Mouse (Mus musculus) spleen, postnatal 14 days (tissue): ENCODE measurements around the gene Anxa1.

Experiments
- DNase-seq, 2 experiments: peaks; one replicate each; pipeline ENCODE4 v3.0.0; 2021 to 2022; ENCODE audit warnings: low spot score in 2 of 2

Anxa1 gene

GRCm38 (mm10) chr19:20390455-20390994, at the start of gene Anxa1:
Gene Anxa1, minus strand, starts transcription at chr19:20390944.
- no peak for DNase-seq

- DNase-seq = no peak
These were observed 46.3 kb upstream of the Anxa1 start for GRCm38 (mm10) chr19:20437043-20437442.

- DNase-seq = peak in 1 of 2 experiments; percentile 40
These were observed 43.8 kb upstream of the Anxa1 start for GRCm38 (mm10) chr19:20434541-20434940.

DNA sequence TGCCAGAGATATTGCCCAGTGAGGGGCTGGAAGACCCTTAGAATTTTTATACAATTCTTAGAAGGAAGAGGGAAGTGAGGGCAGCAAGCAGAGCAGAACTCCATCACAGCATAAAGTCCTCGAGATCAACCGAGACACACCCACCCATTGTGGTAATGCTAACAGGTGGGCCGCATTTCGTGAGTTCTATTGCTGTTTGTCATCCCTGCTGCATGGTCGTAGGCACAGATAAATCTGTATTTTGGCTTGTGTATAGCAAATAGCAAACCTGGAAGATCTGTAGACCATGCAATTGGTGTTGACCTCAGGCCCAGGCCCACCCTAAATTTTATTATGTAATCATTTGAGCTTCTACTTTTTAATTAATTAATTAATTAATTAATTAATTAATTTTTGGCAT, 43.2 kb upstream of the Anxa1 start:
- no peak for DNase-seq

DNA sequence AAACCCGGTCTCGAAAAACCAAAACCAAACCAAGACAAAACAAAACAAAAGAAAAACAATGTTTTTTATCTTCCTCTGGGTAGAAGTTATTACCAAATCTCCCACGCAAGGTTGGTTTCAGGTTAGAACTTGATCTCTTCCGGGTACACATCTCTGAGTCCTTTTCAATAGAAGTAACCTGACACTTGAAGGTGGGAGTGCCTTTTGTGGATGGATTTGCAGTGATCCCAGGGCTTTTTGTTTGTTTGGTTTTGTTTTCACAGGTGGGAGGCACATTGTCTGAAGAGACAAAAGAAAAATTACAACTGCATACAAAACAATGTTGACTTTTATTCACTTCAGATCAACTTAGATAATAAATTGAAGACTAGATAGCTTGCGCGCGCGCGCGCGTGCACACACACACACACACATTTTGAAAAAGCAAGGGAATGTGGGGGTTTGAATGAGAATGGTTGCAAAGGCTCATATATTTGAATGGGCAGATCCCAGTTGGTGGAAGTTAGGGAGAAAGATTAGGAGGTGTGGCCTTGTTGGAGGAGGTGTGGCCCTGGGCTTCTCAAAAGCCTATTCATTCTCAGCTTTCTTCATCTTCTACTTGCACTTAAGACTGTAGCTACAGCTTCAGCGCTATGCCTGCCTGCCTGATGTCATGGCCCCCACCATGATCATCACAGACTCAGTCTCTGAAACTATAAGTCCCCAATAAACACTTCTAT, 35.9 kb upstream of the Anxa1 start:
- DNase-seq = no peak

- DNase-seq = no peak
These were observed 20.5 kb upstream of the Anxa1 start for GRCm38 (mm10) chr19:20411276-20411675.

GRCm38 (mm10) chr19:20409541-20410528, 19.1 kb upstream of the Anxa1 start:
- no peak for DNase-seq

GRCm38 (mm10) chr19:20406475-20406874, 15.7 kb upstream of the Anxa1 start:
- DNase-seq = no peak

DNA sequence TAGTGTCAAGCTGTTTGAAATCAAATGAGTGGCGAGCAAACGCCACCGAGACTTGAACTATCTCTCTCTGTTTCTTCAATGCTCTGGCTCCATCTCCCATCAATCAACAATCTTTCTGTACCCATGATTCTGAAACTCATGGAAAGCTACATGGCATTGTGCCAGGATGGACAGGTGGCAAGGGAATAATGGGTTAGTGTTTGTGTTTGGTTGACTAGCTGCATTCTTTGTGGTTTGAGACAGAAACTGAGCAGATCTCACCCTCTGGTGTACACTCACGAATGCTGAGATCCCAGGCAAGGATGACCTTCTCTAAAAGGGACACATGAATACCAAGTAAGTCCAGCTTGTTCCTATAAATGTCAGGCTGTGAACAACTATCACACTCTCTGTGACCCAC, 14.3 kb upstream of the Anxa1 start:
- DNase-seq = no peak

GRCm38 (mm10) chr19:20403740-20404139, 13.0 kb upstream of the Anxa1 start:
- no peak for DNase-seq

GRCm38 (mm10) chr19:20403219-20403618, 12.5 kb upstream of the Anxa1 start:
- DNase-seq = no peak

DNA sequence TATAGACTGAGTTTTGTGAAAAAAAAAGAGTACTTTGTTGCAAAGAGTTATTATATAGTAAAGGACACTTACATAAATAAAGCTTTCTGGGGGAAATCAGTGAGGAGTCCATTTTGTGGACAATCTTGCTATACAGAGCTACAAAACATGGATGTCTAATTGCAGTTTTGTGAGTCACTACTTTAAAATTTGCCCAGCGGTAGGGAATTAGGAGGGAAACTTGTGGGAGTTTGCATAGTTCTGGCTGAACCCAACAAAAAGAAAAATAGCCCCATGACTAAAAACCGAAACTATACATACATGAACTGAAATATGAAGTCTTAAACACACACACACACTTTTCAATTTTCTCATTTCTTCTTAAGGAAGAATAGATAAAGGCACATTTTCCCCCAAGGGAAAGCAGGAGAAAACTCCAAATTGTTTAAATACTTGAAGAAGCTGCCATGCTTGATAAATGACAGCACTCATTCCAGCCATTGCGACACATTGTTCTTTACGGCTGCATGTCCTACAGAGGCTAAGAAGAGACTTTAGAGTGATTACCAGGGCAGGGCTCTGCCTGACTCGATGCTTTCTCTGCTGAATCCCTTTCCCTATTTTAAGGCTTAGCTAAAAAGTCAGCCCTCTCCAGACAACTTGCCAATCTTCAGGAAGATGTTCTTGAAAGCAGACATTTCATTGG, 11.9 kb upstream of the Anxa1 start:
- DNase-seq = no peak

GRCm38 (mm10) chr19:20401961-20402360, 11.2 kb upstream of the Anxa1 start:
- no peak for DNase-seq

- DNase-seq = no peak
These were observed 8.4 kb upstream of the Anxa1 start for GRCm38 (mm10) chr19:20399187-20399586.

DNA sequence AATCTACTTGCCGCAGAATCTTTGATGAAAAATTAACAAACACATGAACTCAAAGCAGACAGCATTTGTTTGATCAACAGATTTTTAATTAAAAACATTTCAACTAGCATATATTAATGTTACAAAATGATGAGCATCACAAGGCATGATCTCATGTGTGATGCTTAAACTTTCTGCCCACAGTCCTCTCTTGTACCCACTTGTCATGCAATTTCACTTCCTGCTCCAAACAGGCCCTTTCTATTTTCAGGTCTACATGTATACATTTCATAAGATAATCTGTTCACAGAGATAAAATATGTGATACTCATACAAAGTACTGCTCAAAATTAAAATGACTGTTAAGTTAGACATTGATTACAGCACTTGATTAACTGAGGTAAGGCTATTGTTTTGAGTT, 6.3 kb upstream of the Anxa1 start:
- DNase-seq = no peak

- DNase-seq = no peak
These were observed 3.0 kb upstream of the Anxa1 start for GRCm38 (mm10) chr19:20393556-20394274.

DNA sequence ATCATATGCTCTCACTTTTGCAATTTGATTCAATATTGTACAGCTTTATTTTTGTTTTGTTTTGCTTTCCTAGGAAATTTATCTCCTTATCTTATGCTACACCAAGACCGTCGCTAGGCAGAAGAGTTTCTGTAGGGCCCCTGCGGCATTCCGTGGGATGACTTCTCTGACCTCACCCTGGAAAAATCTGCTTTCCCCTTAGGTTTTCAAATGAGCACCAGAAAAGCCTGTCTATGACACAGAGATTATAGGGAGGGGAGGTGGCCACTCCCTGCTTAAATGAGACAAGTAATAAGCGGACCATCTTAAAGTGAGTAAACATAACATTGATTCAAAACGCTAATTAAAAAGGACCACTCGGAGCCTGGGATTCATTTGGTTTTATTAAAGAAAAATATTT, 1.0 kb downstream of the Anxa1 start:
- DNase-seq = no peak

DNA sequence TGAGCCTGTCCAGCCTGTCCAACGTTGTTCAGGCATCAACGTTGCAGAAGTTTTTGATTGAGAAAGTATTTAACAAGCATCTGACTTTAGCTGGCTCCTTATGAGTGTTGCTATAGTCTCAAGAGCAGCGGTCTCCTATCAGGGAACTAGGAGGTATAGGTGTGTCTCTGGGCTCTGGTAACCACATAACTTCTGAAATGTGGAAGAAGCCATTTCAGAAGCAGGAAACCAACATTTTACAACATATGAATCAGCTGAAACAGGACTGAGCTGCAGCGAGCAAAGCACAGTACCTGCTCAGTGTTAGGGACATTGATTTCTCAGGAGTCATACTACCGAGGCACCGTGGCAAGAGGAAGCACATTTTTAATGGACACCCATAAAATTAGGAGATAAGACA, 1.5 kb downstream of the Anxa1 start:
- no peak for DNase-seq

- no peak for DNase-seq
These were observed 2.5 kb downstream of the Anxa1 start for GRCm38 (mm10) chr19:20388276-20388675.

DNA sequence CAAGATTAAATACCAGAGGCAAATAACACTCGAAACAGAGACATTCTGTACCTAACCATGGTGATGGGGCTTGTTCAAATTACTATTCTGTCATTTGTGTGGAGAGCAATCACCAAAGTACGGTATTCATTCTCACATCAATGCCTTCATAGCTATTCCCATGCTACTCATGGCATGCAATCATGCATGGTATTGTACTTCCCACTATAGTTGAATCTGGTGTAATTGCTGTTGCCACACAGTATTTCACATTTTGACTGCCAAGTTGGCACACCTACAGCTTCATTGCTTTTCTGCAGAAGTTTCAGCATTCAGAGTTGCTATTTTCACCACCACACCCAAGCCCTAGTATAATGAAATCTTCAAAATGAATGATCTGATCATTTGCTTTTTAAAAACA, 4.4 kb downstream of the Anxa1 start:
- no peak for DNase-seq

DNA sequence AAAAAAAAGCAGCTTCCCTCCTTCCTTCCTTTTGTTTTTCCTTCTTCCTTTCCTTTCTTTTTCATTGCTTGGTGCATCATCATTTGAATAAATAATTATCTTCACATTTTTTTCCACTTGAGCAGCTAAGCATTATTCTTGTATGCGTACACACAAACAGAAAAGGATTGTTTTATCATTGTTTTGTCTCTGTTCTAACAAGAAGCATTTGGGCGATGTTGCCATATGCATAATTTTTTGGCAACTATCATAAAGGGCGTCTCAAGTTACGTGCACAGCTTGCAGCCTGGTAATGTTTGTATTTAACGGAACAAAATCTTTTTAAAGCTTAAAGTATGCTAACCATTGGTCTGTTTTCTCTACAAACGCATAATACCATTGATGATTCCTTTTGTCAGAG, 5.1 kb downstream of the Anxa1 start:
- DNase-seq = no peak
